9 mouse cellular contexts compared by ENCODE assay signal in genomic region chr10:18371866-18372265, GRCm38 (mm10). TPM values are rescaled to one million over a fixed set of nuclear protein-coding genes. Genes with fewer than 3 reads are reported as not detected.
DNase-seq lines count a peak whose midpoint lies in the region; ATAC-seq lines count a peak whose summit lies in the region.
"Had no signal": no experiment of that assay in that cellular context is flagged by ENCODE, and none has a peak within 500 bp of the region (broad histone marks: within the 10 kb centered on the region; RNA-seq: fewer than 3 reads in every experiment).

No protein-coding gene starts in this region.

- no peak overlapping the region for H3K4me3 ChIP-seq in hindbrain, embryonic 11.5 days (ENCODE audit: low read depth, low read length)
- H3K4me3 ChIP-seq in midbrain, embryonic 10.5 days: peak overlapping the region; percentile 26; the same call in 1 of the 2 replicates

- H3K27ac ChIP-seq in hindbrain, embryonic 11.5 days (ENCODE audit: low read depth, low read length): 0 out of 2 replicates have a peak overlapping the region, but pooled peaks have one; percentile 30
- peak overlapping the region; percentile 81 for H3K27ac ChIP-seq in midbrain, embryonic 10.5 days (replicated peaks)

- H3K27me3 ChIP-seq in hindbrain, embryonic 11.5 days (ENCODE audit: control insufficient read depth, insufficient read depth, low read length): no peaks in the 10 kb centered on the region
- H3K27me3 ChIP-seq in midbrain, embryonic 10.5 days (ENCODE audit: low read depth, poor library complexity, severe bottlenecking): no peaks in the 10 kb centered on the region; the same call in 1 of the 2 replicates

- peak; percentile 21 for DNase-seq in ovary, postnatal 36 days (ENCODE audit: low spot score)
- DNase-seq in ovary, adult 18-20 months (ENCODE audit: low spot score): no peak
- DNase-seq in hindbrain, embryonic 11.5 days (ENCODE audit: low spot score): peak; percentile 61
- peak; percentile 49 for DNase-seq in midbrain, embryonic 10.5 days (ENCODE audit: low spot score)
- no peak for DNase-seq in adipocyte (ENCODE audit: low spot score)
- DNase-seq in right cerebral cortex, postnatal 14 days: no peak
- DNase-seq: lung, adult 2 months had no signal

- peak overlapping the region; percentile 29 for H3K4me2 ChIP-seq in hindbrain, embryonic 11.5 days (replicated peaks; ENCODE audit: low read depth, low read length)

- ATAC-seq in hindbrain, embryonic 11.5 days (ENCODE audit: low FRiP score): peak; percentile 60; the same call in 1 of the 2 replicates
- no peak for ATAC-seq in megakaryocyte progenitor cell, adult 5-6 weeks (replicated peaks; ENCODE audit: poor library complexity)
- no peak for ATAC-seq in inflammation-experienced regulatory T-cells, adult 6 months

- H3K9ac ChIP-seq in hindbrain, embryonic 11.5 days (ENCODE audit: low read depth, low read length): 0 out of 2 replicates have a peak overlapping the region, but pooled peaks have one; percentile 11

- no peaks in the 10 kb centered on the region for H3K9me3 ChIP-seq in hindbrain, embryonic 11.5 days (ENCODE audit: control insufficient read depth, low read length)
- no peaks in the 10 kb centered on the region for H3K9me3 ChIP-seq in midbrain, embryonic 10.5 days (replicated peaks)

- peaks cover 8% of the 10 kb centered on the region for H3K4me1 ChIP-seq in hindbrain, embryonic 11.5 days (replicated peaks; ENCODE audit: control insufficient read depth, insufficient read depth, low read length)
- H3K4me1 ChIP-seq in midbrain, embryonic 10.5 days: peaks cover 62% of the 10 kb centered on the region

- no peaks in the 10 kb centered on the region for H3K36me3 ChIP-seq in hindbrain, embryonic 11.5 days (ENCODE audit: control insufficient read depth, insufficient read depth, low read length)
- H3K36me3 ChIP-seq in midbrain, embryonic 10.5 days: no peaks in the 10 kb centered on the region

- 49% methylated on average over 13 of the region's 13 CpGs for whole genome bisulfite sequencing in hindbrain, embryonic 11.5 days
- 48% methylated on average over 13 of the region's 13 CpGs for WGBS in midbrain, embryonic 10.5 days

RNA-seq across cellular contexts. Expression of gene Nhsl1, which starts 53.1 kb away (rescaled TPM):
- polyA plus RNA-seq in hindbrain, embryonic 11.5 days (2014; fragmentation: Nextera tagmentation; extraction: Ambion mirVana): 22.2 and 23.4 TPM in 2 replicates
- 10.5 and 11.5 TPM in 2 replicates for polyA plus RNA-seq in midbrain, embryonic 10.5 days (2016; fragmentation: Nextera tagmentation; extraction: Ambion mirVana)
- 0.83 and 2.5 TPM in 2 replicates for total RNA-seq in megakaryocyte progenitor cell, adult 5-6 weeks (2015)
- total RNA-seq in megakaryocyte progenitor cell, adult 5-6 weeks (2017): 0.25 and 0.91 TPM in 2 replicates
- polyA plus RNA-seq in inflammation-experienced regulatory T-cells, adult 6 months (2017; shearing (Covaris generic)): 1 to 10 TPM in 2 of 3 experiments, not detected in 1; 1.4 to 2.2 TPM

Comparison
In these comparisons a context has a peak if more than half of its experiments do, and no peak if none do; other contexts are left out.
1. DNase-seq: peak in ovary, postnatal 36 days (single experiment), hindbrain, embryonic 11.5 days (single experiment) and midbrain, embryonic 10.5 days (single experiment); none in ovary, adult 18-20 months (single experiment), adipocyte (single experiment) and right cerebral cortex, postnatal 14 days (single experiment).